Mouse (Mus musculus): ENCODE data around the gene Tpte. TPM values are rescaled to one million over a fixed set of nuclear protein-coding genes. Genes with fewer than 3 reads are reported as not detected.

Gene Tpte
- total RNA-seq, 2 experiments from 2014 or later = not detected

- no peak for ATAC-seq (replicated peaks; ENCODE audit: low FRiP score, low TSS enrichment, poor library complexity, severe bottlenecking)
These were observed 76.1 kb downstream of the Tpte start for GRCm38 (mm10) chr8:22359359-22359758.

- ATAC-seq (replicated peaks; ENCODE audit: low FRiP score, low TSS enrichment, poor library complexity, severe bottlenecking) = no peak
These were observed 76.6 kb downstream of the Tpte start for GRCm38 (mm10) chr8:22359882-22360281.

GRCm38 (mm10) chr8:22376311-22376710 lies 93.1 kb downstream of the Tpte start:
- ATAC-seq (replicated peaks; ENCODE audit: low FRiP score, low TSS enrichment, poor library complexity, severe bottlenecking) = no peak

- peak; percentile 94 for ATAC-seq (replicated peaks; ENCODE audit: low FRiP score, low TSS enrichment, poor library complexity, severe bottlenecking)
These were observed 93.7 kb downstream of the Tpte start for GRCm38 (mm10) chr8:22376903-22377302.

DNA sequence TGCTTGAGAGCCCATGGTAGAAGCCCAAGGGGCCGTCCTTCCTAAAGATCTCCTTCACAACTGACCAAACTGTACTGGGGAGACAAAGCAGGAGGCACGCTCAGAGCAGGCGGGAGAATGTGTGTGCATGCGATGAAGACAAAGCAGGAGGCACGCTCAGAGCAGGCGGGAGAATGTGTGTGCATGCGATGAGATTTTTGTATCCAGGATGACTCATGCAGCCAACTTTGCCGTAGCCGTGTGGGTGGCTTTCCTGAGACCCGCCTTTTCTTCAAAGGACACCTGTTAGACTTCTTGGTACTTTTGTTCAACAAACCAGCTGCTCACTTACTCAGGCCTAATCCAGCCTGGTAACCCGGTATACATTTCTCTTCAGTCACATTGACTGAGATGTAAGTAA lies 97.7 kb downstream of the Tpte start:
- no peak for ATAC-seq (replicated peaks; ENCODE audit: low FRiP score, low TSS enrichment, poor library complexity, severe bottlenecking)

- no peak for ATAC-seq (replicated peaks; ENCODE audit: low FRiP score, low TSS enrichment, poor library complexity, severe bottlenecking)
These were observed 99.8 kb downstream of the Tpte start for GRCm38 (mm10) chr8:22382824-22383595.

GRCm38 (mm10) chr8:22385158-22385557 lies 101.9 kb downstream of the Tpte start:
- no peak for ATAC-seq (replicated peaks; ENCODE audit: low FRiP score, low TSS enrichment, poor library complexity, severe bottlenecking)

GRCm38 (mm10) chr8:22389874-22390273 lies 106.6 kb downstream of the Tpte start:
- ATAC-seq (replicated peaks; ENCODE audit: low FRiP score, low TSS enrichment, poor library complexity, severe bottlenecking) = no peak

- no peak for ATAC-seq (replicated peaks; ENCODE audit: low FRiP score, low TSS enrichment, poor library complexity, severe bottlenecking)
These were observed 107.7 kb downstream of the Tpte start for GRCm38 (mm10) chr8:22390766-22391463.

GRCm38 (mm10) chr8:22394471-22394870 lies 111.2 kb downstream of the Tpte start:
- ATAC-seq (replicated peaks; ENCODE audit: low FRiP score, low TSS enrichment, poor library complexity, severe bottlenecking) = no peak

DNA sequence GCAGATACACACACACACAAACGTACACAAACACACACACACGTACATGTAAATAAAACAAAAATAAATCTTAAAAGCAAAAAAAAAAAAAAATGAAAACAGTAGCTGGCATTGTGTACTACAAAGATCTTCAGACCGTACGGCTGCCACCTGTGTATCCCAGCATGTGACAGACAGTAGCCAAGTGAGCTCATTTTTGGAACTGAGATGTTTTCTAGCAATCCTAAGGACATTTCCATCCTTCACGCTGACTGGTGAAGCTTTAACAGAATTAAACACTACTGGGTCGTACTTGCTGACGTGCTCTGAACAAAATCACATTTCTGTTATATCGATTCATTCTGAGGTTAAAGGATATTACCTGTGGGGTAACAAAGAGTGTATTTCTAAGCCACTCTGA lies 112.0 kb downstream of the Tpte start:
- no peak for ATAC-seq (replicated peaks; ENCODE audit: low FRiP score, low TSS enrichment, poor library complexity, severe bottlenecking)

GRCm38 (mm10) chr8:22397811-22398141 lies 114.5 kb downstream of the Tpte start:
- ATAC-seq (replicated peaks; ENCODE audit: low FRiP score, low TSS enrichment, poor library complexity, severe bottlenecking) = no peak; the same call in 1 of the 2 replicates

GRCm38 (mm10) chr8:22398142-22398951 lies 115.1 kb downstream of the Tpte start, which contains the start of gene Slc25a15:
Slc25a15 (minus strand) TSS chr8:22398597.
- peak; percentile 81 for ATAC-seq (replicated peaks; ENCODE audit: low FRiP score, low TSS enrichment, poor library complexity, severe bottlenecking)

- no peak for ATAC-seq (replicated peaks; ENCODE audit: low FRiP score, low TSS enrichment, poor library complexity, severe bottlenecking)
These were observed 116.1 kb downstream of the Tpte start for GRCm38 (mm10) chr8:22399285-22399880.

DNA sequence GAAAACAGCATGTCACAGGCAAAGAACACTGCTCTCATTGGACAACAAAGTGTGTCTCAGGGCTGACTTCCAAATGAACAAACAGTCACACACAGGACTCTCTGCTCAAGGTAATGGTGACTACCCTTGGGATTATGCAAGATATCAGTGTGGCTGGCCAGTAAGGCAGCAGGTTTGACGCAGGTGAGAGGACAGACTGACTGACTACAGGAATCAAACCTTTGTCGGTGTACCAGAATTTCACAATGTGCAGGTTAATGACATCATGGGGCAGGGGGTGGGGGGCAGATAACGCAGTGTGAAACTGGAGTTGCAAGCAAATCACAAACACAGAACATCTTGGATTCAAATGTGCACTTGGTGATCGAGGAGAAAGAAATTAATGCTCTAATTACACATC lies 117.4 kb downstream of the Tpte start:
- no peak for ATAC-seq (replicated peaks; ENCODE audit: low FRiP score, low TSS enrichment, poor library complexity, severe bottlenecking)

DNA sequence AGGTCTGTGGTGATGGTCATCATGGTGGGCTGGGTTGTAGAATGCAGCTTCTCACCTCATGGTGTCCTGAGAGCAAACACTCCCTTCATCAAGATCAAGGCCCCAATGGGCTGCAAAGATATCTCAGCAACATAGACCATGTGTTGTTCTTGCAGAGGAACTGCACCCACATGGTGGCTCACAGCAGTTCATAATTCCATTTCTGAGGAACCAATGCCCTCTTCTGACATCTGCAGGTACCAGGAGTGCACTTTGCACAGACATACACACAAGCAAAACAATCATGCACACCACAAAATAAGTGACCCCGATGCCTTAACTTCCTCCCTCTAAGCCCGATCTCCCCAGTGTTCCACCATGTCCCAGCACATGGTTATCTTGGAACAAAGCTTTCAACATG lies 120.0 kb downstream of the Tpte start:
- no peak for ATAC-seq (replicated peaks; ENCODE audit: low FRiP score, low TSS enrichment, poor library complexity, severe bottlenecking)

- ATAC-seq (replicated peaks; ENCODE audit: low FRiP score, low TSS enrichment, poor library complexity, severe bottlenecking) = 0 out of 2 replicates have a peak, but pooled peaks have one; percentile 41
These were observed 122.5 kb downstream of the Tpte start for GRCm38 (mm10) chr8:22405733-22406132.

DNA sequence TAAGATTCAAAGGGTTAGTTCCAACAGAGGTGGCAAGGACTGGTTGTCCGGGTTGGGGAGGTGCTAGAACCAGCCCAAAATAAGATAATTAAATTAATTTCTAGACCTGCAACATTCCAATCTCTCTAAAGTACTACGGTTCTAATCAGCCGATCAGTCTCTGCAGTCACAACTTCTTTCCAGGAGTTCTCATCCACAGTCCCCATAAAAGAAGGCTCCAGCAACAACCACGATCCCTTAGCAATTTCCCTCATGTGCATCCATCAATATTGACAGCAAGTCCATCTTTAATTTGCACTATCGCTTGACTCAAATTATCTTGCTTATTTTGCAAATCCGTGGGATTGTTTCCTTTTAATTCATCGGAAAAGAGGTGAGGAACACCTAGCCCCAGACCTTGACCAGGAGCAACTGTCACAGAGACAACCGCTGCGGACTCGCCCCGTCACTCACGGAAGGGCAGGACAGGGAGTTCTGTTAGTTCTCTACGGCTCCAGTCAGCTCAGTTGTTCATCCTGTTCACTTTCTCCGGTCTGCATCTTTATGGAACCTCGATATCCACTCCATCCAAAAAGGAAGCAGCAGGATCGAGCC lies 127.5 kb downstream of the Tpte start:
- ATAC-seq (replicated peaks; ENCODE audit: low FRiP score, low TSS enrichment, poor library complexity, severe bottlenecking) = peak; percentile 50

- peak; percentile 88 for ATAC-seq (replicated peaks; ENCODE audit: low FRiP score, low TSS enrichment, poor library complexity, severe bottlenecking)
These were observed 128.1 kb downstream of the Tpte start, which contains the start of gene Mrps31 for GRCm38 (mm10) chr8:22411282-22411702. Mrps31 (plus strand) TSS chr8:22411361.

Measured in megakaryocyte-erythroid progenitor cell, adult 5-6 weeks (primary cell).